Mouse (Mus musculus) layer of hippocampus, adult 2 months (tissue): ENCODE results near the gene H2-T23. TPM values are rescaled to one million over a fixed set of nuclear protein-coding genes. Genes with fewer than 3 reads are reported as not detected.
"Not testable (repeated sequence)": the region's sequence is repeated elsewhere in the genome, so short reads cannot be mapped to it uniquely, and the experiment has no call there.

Experiments
- DNase-seq, 2 experiments: peaks; one replicate each; pipeline ENCODE4 v3.0.0; 2022; ENCODE audit warnings: low spot score in 2 of 2
- H3K27ac ChIP-seq: fragments of 200-600 bp; 2 replicates; pipeline ENCODE4 v1.8.1; 2022
- H3K4me3 ChIP-seq: fragments of 200-600 bp; 2 replicates; pipeline ENCODE4 v1.8.1; 2022; ENCODE audit warnings: mild to moderate bottlenecking
- CTCF ChIP-seq: fragments of 200-600 bp; conservative IDR thresholded peaks from 2 replicates; pipeline ENCODE4 v1.8.1; 2022; ENCODE audit warnings: antibody characterized with exemption, mild to moderate bottlenecking, moderate library complexity
- total RNA-seq, 2 experiments: library from RNA; stranded (reverse); gene quantifications; 2 replicates each; pipeline ENCODE4 v1.2.3; 2021

H2-T23 gene
- total RNA-seq, 2 experiments from 2014 or later = 5.2 to 6.0 TPM

DNA sequence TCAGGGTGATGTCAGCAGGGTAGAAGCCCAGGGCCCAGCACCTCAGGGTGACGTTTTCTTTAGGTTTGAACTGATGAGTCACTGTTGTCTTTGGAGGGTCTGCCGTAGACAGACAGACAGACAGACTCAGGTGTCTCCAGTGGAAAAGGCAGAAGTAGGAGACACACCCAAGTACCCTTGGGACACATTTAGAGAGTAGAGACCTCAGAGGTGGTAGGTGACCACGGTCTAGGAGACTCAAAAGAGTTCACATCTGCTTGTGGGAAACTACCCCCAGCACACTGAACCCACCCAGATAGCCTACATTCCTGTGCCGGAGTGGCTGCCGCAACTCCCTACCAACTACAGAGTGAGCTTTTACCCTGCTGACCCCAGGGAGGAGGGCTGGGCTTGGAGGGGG, 17.7 kb downstream of the H2-T23 start:
- no peak for DNase-seq
- no peak for TF ChIP-seq CTCF

DNA sequence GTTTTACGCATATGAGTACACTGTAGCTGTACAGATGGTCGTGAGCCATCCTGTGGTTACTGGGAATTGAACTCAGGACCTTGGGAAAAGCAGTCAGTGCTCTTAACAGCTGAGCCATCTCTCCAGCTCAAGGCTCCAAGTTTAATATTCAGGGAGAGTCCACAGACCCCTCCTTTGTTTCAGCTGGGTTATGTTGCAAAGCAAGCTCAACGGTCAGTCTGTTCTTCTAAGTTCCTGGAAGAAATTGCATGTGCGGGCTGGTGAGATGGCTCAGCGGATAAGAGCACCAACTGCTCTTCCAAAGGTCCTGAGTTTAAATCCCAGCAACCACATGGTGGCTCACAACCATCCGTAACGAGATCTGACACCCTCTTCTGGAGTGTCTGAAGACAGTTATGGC, 28.2 kb downstream of the H2-T23 start:
- not testable (repeated sequence) for H3K27ac ChIP-seq, DNase-seq, H3K4me3 ChIP-seq

More for the DNA sequence above, 17.7 kb downstream of the H2-T23 start:
- H3K27ac ChIP-seq = no peak overlapping the region
- no peak overlapping the region for H3K4me3 ChIP-seq

- no peak overlapping the region for H3K4me3 ChIP-seq
- TF ChIP-seq CTCF = no peak
- DNase-seq = no peak
- no peak overlapping the region for H3K27ac ChIP-seq
Observed at GRCm38 (mm10) chr17:36003331-36003730, 29.3 kb downstream of the H2-T23 start.

DNA sequence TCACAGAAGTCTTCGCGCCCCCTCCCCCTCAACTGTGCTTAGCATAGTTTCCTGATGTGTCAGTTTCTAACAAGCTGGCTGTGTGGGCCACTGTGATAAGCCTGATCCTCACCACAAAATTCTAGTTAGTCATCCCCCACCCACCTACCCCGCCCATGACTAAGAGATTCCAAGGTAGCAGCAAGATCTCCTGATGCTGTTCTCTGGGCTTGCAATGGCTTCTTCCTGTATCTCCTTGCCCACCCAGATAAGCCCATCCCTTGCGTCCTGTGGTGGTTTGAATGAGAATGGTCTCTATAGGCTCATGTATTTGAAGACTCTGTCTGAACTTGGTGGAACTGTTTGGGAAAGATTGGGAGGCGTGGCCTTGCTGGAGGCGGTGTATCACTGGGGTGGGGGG, 30.7 kb downstream of the H2-T23 start:
- no peak for TF ChIP-seq CTCF
- H3K4me3 ChIP-seq = no peak overlapping the region
- no peak overlapping the region for H3K27ac ChIP-seq
- no peak for DNase-seq

- no peak for DNase-seq
- Histone ChIP-seq H3K4me3 (no peak overlapping the region), H3K27ac (no peak overlapping the region)
- TF ChIP-seq CTCF = no peak
Observed at GRCm38 (mm10) chr17:36001121-36001897, 31.3 kb downstream of the H2-T23 start.

DNA sequence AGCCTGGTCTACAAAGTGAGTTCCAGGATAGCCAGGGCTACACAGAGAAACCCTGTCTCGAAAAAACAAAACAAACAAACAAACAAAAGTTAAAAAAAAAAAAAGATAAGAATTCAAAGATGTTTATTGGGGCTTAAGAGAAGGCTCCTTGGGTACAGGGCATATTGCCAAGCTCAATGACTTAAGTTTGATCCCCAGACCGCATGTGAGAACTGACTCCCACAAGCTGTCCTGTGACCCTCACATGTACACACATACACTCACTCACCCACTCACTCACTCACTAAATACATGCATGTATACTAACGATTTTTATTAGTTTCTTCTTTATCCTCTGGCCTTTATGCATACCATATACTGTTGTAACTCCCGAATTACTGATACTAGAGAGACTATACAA, 32.3 kb downstream of the H2-T23 start:
- H3K4me3 ChIP-seq = no peak overlapping the region
- no peak for DNase-seq
- no peak overlapping the region for H3K27ac ChIP-seq
- no peak for TF ChIP-seq CTCF

- no peak for TF ChIP-seq CTCF
- DNase-seq = no peak
- Histone ChIP-seq H3K27ac (no peak overlapping the region), H3K4me3 (no peak overlapping the region)
Observed at GRCm38 (mm10) chr17:35999356-35999755, 33.3 kb downstream of the H2-T23 start.

GRCm38 (mm10) chr17:35998545-35999305, 33.9 kb downstream of the H2-T23 start:
- no peak for TF ChIP-seq CTCF
- DNase-seq = no peak
- no peak overlapping the region for H3K27ac ChIP-seq
- H3K4me3 ChIP-seq = no peak overlapping the region

DNA sequence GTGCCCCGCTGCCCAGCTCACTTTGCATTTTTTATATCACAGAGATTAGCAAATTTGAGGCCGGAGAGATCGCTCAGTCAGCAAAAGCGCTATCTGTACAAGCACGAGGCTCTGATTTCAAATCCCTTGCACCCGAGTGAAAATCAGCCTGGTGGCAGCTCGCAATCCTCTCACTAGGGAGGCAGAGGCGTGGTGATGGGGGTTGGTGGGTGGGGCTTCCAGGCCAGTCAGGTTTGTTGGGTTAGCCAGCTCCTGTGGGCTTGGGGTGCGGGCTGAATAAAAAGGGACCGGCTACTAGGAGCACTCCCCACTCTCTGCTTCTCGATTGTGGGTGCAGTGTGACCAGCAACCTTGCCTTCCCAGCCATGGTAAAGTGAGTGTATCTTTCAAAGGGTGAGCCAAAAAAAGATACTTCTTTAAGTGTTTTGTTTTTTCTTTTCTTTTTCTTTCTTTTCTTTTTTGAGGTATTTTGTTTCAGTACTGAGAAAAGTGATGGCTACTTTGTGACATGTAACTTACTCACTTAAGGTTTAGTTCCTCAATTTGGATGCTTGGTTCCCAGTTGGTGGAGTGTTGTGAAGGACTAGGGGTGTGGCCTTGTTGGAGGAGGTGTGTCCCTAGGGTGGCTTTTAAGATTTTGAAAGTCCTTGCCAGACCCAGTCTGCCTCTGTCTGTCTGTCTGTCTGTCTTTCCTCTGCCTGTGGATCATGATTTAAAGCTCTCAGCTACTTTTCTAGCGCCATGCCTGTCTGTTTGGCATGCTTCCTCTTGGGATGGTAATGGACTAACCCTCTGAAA, 34.7 kb downstream of the H2-T23 start:
- TF ChIP-seq CTCF = no peak
- H3K27ac ChIP-seq = no peak overlapping the region

DNA sequence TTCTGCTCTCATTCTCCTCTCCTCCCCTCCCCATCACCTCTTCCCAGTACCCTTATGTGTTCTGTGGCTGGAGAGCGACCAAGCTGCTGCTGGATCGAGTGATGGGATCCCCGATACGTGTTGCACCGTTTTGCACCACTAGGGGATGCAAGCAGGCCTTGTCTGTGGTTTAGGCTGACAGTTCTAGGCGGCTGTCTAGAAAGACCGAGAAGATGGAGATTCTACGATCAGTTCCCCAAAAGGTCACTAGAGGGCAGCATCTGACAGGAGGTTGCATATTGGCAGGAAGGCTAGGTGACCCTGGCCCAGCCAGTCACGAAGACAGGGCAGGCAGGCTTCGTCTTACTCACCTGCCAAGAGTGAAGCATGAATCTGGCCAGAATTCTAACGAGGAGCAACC, 35.7 kb downstream of the H2-T23 start:
- H3K27ac ChIP-seq = 0 out of 2 replicates have a peak overlapping the region, but pooled peaks have one; percentile 16
- H3K4me3 ChIP-seq = peak overlapping the region; percentile 5; the same call in 1 of the 2 replicates
- peak; percentile 94 to 96 for DNase-seq
- peak; percentile 87 for TF ChIP-seq CTCF

More for the DNA sequence above, 34.7 kb downstream of the H2-T23 start:
- DNase-seq = no peak
- H3K4me3 ChIP-seq = no peak overlapping the region; the same call in 1 of the 2 replicates

GRCm38 (mm10) chr17:35994879-35995240, 37.8 kb downstream of the H2-T23 start:
- H3K4me3 ChIP-seq = peak overlapping the region; percentile 78
- TF ChIP-seq CTCF = no peak
- peak overlapping the region; percentile 88 for H3K27ac ChIP-seq
- no peak for DNase-seq

DNA sequence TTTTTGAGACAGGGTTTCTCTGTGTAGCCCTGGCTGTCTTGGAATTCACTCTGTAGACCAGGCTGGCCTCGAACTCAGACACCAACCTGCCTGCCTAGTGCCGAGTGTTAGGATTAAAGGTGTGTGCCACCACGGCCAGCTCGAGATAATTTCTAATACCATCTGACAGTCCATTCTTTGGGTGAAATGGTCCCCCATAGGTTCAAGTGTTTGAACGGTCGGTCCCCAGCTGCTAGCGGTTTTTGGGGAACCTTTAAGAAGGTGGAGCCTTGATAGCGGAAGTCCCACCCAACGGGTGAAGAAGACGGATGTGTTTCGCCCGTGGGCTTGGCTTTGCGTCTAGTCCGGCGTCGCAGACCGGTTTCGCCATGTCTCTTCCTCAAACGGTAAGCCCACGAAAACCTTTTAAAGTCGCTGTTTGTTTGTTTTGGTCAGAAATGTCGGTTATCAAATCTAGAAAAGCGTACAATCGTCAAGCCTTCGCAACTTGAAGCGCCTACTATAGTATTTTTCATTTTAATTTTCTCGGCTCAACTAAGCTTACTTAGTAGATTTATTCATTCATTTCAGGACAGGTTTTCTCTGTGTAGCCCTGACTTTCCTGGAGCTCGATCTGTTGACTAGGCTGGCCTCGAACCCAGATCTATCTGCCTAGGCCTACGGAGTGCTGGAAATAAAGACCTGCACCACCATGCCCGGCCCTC, 38.3 kb downstream of the H2-T23 start:
- Histone ChIP-seq H3K4me3 (peak overlapping the region; percentile 78), H3K27ac (peak overlapping the region; percentile 88)
- TF ChIP-seq CTCF = no peak
- DNase-seq = peak; percentile 78 to 86
